Mouse (Mus musculus) T-cell, adult 2 months (primary cell): Measurements from ENCODE around the gene Prkn.

Experiments used
- DNase-seq: peaks from one replicate; pipeline ENCODE4 v3.0.0; 2022; ENCODE audit warnings: low spot score

Prkn gene

DNA sequence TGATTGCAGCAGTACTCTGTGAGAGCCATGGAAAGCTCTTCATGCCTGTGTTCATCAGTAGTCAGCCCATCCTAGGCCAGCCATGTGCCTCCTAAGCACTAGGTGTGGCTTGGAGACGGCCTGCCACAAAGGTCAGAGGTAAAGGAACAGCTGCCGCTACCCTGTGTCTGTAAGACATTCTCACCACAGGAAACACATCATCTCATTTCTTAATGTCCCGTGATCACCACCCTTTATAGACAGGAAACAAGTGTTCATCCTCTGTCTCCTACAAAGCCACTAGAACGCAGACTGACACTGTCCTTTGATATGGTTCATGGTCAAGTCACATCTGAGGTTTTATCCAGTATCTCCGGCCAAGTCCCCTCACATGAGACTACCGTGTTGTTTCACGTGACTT, 698.6 kb downstream of the Prkn start:
- no peak for DNase-seq

DNA sequence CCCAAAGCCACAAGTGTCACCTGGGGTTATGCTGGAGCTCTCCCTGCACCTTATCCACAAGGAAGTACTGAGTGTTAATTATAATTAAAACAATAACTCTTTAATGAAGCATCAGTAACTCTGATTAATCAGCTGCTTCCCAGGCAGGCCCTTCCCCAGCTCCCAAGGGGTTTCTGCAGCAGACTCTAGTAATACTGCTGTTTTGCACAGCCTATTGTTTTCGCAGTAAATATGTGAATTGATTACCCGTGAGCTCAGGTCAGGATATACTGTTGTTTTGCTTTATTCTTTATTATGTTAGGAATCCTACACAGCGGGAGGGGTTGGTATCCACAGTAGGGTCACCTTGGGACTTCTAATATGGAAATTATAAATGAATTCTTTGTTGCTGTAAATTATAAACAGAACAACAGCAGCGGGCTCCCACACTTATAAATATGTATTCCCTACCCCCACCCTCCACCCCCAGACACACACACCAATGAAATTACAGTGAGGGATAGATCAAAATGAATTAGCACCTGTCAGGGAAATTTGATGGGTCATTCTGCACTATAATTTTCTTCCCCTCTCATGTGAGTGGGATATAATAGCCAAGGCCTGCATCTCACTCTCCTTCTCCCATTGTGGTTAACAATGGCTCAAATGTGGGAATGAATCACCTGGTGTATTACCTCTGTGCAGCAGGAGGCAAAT, 701.9 kb downstream of the Prkn start:
- DNase-seq: no peak

DNA sequence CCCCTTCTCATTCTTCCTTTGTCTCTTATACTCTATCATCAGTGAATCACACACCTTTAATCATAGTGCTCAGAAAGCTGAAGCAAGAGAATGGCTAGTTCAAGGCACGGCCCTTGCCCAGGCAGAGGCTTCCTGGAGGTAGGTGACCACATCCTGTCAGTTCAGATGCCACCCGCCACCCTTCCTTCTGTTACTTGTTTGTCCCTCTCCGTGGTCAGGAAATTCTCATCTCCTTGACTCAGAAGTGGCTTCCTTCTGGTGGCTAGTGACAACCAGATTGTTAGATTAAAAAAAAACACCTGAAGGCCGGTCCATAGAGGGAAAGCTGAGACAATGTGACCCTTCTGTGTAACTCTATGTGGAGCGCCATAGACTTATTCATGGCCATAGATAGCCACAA, 710.4 kb downstream of the Prkn start:
- no peak for DNase-seq

DNA sequence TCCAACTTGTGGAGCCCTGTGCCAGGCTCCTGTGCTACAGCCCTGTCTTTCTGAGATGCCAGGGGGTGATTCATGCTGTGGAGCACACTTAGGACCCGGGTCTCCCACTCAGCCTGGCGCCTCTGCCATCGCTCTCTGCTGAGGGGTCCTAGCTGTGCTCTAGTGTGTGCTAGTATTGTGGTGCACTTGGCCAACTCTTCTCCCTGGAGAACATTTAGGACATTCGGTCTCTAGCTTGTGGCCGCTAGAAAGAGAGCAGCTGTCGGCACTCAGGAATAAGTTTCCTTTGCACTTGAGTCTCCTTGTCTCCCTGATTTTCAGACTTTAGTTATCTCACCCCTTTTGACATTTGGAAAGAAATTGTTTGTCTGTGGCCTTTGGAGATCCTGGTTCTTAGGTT, 725.5 kb downstream of the Prkn start:
- no peak for DNase-seq

DNA sequence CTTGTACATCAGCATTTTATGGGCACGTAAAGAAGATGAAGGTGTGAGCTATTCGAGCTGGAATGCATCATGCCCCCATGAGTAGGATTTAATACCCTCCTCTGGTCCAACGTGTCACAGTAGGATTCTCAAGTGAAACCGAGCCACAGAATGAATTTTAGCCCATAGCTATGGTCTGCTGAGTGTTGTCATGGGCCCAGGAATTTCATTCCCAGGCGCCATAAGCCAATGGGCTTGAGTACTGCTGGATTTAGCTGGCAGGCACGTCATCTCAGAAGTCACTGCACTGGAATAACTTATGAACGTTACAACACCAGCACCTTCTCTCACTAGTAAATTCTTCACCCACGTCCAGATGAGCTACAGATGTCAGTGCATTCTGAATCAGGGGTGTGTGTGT, 730.2 kb downstream of the Prkn start:
- no peak for DNase-seq

DNA sequence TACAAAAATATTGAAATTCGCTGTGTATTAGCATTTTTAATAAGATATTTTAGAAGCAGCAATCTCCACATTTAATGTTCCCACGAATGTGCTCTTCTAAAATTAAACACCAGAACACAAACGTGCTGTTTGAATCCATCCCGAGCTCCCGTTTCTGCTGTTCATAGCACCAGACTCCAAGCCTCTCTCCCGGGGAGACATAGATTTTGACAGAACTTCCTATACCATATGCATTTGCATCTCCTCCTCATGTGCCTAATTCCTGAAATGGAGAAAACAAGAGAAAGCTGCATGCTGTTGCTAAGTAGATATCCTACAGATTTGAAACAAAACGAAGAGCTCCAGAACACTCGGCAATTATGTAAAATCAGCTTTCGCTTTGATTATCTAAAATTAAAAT, 733.5 kb downstream of the Prkn start:
- DNase-seq: no peak

DNA sequence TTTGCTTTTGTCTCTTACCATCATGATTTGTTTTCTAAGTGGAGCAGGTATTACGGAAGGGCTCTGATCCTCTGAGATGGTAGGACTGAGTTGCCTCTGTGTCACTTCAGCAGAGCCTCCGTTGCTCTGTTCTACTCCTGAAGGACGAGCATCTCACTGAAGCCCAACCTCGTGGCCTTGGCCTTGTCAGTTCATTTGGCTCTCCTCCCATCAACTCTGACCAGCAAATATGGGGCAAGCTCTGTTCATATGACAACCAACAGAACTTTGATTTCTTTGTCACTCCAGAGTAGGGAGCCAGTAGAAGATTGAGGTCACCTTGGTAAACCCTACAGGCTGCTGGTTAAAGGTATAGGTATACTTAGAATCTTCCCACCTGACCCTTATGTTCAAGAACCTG, 745.3 kb downstream of the Prkn start:
- DNase-seq: no peak

DNA sequence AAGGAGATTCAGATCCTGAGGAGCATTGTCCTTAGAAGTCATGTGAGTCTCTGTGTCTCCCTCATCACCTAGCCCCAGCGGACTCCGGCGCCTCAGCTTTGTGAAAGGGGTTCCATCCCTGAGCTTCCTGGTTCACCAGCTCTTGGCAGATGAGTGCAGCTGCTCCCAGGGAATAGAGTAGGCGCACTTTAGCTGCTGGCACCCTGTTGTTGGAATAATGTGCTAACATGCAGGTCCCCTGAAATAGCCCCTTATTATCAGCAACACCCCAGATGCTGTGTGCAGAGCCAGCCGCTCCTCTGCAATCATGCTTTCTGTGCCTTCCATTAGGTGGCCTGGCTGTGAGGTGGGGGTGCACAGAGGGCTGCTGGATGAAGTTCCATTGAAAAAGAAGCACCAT, 767.7 kb downstream of the Prkn start:
- no peak for DNase-seq

DNA sequence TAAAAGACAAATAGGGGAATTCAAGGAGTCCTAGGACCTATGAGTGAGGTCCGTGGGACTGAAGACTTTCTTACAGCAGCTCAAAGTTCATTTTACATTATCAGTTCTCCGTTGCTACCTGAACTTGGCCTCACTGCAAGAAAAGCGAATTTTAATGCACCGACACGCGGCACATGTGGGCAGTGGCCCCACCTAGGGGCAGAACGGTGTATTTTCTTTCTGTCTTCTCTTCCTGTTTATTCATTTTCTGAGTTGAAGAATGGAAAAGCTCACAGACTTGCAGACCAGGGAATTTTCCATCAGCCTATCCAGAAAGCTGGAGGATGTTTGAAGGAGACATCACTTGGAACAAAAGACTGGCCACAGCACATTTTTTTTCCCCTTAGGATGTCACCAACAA, 771.3 kb downstream of the Prkn start:
- no peak for DNase-seq

DNA sequence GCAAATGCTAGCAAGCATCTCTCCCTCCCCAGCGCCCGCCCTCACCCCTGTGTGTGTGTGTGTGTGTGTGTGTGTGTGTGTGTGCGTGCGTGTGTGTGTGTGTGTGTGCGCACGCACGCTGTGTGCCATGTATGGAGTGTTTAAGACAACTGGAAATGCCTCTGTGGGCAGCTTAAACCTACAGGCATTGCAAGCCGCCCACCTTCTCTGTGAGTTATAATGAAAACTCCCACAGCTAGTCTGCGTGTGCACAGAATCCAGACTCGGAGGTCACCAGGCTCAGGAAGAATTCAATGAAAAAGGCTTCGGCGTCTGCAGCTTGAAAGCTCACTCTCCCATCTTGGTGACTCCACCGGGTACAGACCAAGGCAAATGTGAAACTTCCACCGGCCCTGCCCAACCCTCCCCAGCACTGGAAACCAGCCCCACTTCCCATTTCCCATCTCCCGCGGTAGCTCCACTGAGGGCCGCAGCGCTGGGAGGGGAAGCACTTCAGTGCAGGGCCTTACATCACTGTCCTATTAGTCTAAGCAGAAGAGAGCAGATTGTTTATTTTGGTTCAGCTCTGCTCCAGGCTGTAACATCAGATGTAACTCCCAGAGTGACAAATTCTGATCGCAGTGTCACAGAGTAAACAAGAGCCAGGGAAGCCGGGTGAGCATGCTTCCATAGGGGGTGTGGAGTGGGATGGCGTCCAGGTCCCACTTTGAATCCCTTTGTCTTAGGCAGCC, 772.8 kb downstream of the Prkn start:
- DNase-seq: no peak

DNA sequence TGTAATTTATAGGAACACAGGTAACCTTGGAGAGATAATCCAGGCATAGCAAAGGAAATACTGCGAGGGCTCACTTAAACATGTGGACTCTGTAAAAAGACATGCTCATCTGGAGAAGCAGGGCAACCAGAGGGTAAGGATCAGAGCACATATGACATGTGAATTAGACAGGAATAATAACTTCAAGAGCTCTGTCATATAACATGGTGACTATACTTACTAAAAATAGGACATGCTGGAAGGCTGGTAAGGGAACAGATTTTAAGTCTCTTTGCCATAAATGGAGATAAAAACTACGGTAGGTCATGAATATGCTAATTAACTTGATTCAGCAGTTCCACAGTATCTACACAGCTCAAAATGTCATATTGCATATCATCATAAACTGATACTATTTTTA, 777.4 kb downstream of the Prkn start:
- no peak for DNase-seq

DNA sequence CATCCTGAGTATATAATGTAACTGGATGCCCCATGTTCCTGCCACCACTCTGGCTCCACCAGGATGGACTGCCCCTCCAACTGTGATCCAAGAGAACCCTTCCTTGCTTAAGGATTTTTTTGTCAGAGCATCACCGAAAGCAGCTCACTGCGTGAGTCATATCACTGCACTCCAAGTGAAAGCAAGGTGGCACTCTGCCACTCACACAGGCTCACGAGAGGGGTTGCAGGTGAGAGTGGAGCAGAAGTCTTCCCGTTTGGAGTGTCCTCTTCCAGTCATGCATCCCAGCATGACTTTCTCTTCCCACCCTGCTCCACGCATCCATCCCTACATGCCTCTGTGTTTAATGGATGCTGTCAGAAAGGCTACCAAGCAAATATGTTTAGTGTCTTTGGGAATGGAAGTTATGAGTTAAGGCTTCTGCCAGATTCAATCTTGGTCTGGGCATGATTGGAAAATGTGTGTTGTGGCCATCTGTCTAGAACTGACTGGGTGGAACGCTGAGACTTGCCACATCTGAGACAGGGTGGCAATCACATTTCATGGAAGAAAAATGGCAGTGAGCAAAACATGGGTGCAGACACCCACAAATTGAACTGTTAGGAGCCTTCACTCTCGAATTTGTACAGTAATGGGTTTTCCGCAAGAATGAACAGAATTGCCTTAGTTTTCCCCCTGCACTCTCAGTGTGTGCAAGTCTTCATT, 778.9 kb downstream of the Prkn start:
- no peak for DNase-seq

DNA sequence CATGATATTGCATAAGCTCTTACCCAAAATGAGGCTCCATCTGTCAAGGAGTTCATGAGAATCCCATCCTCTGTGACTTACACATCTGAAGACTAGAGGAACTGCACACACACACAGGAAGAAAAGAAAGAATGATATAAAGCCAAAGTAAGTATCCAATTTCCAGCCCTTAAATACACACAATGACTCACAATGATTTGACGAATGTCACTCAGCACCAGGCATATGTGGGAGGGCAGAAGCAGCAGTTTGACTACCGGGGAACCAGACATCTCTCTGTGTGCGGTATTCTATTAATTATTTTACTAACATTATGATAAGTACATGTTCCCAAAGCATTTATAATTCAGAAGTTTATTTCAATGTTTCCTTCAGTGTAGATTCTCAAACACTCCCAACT, 780.6 kb downstream of the Prkn start:
- DNase-seq: no peak

DNA sequence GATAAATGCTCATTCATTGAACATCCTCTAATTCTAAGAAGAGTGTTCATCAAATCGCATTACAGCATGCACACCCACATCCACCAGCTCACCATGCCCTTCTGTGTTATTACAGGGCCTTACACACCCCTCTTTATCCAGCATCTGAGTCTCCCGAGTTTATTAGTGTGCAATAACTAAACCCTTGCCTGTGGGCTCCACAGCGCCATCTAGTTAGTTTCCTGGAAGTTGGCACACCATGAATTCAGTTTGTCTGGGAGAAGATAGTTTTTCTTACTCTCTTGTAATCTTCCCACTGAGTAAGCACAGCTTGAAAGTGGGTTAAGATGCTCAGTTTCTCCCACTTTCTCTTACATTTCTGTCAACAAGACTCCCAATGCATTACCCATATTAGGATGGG, 781.3 kb downstream of the Prkn start:
- DNase-seq: no peak

DNA sequence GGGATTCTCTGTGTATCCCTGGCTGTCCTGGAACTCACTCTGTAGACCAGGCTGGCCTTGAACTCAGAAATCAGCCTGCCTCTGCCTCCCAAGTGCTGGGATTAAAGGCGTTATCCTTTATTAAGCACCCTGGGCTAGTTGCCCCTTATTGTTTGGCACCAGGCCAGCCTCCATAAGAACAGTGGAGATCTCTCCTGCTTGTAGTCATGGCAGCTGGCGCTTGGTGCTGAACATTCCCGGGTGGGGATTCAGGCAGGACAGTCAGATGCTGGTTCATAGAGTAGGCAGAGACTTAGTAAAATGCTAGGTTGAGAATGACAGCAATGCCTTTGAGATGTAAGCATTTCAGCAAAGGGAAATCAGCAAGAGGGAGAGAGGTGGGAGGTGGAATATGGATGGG, 786.1 kb downstream of the Prkn start:
- DNase-seq: no peak

DNA sequence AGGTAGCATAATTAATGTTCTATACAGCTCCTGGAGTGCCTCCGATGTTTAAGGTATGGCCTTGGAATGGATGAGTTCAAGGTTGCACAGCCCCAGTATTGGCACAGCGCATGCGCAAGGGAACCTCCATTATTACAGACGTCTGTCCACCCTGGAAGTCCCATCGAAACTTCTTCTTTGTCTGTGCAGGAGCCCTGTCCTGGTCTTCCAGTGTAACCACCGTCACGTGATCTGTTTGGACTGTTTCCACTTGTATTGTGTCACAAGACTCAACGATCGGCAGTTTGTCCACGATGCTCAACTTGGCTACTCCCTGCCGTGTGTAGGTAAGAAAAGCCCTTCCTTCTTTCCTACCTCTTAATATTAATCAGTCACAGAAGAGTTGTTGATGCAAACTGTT, 794.9 kb downstream of the Prkn start:
- no peak for DNase-seq

DNA sequence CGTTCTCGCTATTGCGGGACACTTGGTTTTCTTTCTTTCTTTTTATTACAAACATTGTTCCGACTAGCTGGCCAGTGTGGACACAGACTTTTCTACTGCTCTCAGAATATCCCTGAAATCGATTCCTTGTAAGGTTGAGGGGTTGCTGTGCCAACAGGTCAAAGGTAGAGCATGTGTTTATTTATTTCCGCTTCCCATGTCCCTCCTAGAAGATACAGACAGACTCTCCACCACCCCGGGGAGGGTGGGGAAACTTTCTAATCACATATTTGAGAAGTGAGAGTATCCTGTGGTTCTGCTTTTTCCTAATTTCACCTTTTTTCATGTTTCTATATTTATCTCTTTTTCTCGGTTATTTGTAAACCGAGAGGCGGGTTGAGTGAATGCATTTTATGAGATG, 797.5 kb downstream of the Prkn start:
- no peak for DNase-seq

DNA sequence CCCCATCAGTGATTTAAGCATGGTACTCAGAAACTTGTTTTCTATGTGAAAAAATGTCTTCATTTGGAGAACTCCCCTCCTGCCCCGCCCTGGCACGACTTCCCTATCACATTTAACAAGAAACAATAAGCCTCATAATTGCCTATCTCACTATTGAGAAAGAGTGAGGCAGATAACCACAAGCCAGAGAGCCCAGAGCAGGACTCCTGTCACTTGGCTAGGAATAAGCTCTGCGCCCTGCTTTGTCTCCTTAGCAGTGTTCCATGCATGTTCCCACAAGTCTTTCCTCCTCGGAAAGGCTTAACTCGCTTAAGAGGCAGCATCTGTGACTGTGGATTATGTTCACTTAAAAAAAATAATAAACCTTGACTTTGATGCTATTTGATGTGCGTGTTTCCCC, 798.3 kb downstream of the Prkn start:
- no peak for DNase-seq

DNA sequence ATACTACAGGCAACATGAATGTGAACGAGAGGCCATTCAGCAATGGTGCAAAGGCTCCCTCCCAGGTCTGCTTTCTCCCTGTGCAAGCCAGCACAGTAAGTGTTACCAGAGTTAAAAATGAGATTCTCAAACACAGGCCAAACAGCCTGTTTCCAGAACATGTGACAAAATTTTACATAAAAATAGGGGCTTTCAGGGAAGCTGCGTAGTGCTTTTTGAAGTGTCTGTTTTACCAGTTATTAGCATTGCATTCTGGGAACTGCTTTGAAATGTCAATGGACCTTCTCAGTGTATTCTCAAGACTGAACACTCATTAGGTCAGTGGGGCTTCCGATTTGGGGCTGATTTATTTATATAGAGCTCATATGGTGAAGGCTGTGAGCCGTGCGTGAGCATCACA, 799.6 kb downstream of the Prkn start:
- DNase-seq: no peak

DNA sequence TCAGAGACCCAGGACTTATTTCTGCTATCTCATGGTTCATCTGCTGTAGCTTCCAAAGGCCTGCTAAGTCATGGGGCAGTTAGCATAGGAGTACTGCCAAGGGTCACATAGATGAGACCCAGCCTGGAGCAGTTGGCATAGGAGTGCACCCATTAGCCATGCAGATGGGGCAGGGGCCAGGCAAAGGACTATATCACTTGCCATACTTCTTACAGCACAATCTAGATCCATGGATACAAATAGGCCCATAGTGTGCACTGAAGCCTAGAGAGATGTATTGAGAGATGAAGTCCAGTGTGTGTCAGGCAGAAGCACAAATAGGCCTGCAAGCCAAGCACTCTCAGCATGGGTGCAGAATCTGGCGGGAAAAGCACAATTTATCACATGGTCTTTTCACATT, 802.1 kb downstream of the Prkn start:
- DNase-seq: no peak

DNA sequence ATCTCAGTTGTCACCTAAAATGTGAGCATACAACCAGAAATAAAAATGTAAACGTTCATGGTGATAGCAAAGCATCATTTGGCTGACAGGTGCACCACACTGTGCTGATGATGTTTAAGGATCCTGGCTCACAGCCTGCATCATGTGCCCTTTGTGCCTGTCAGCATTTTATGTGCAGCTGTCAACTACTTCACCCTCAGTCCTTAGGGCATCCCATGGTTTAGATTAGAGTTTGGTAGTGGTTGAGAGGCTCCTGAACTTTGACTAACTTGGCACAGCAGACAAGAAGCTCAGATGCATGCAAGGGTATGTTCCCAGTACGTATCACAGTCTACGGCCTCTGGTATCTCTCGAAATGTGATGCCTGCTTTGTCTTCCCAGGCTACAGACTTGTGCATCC, 803.8 kb downstream of the Prkn start:
- no peak for DNase-seq

DNA sequence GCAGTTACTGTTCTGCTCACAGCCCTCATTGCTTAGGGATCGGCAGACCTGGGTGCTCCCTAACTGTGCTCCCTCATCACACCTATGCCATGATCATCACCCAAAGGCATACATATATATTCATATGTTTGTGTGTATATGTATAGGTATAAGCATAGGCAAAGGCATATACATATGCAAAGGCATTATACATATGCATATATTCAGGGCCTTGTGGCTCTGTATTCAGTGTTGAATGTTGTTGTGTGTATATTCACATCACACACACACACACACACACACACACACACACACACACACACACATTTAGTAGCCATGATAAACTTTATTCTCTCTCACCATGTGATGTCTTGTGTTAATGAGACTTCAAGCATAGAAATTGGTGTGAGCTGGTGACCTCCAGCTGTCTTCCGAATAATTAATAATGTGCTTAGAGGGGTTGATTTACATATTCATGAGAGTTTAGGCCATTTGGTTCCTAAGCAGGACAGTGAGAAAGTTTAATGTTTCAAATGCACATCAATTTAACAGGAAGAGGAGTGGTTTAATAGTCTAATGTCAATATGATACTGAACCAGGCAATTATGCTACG, 804.8 kb downstream of the Prkn start:
- DNase-seq: no peak

DNA sequence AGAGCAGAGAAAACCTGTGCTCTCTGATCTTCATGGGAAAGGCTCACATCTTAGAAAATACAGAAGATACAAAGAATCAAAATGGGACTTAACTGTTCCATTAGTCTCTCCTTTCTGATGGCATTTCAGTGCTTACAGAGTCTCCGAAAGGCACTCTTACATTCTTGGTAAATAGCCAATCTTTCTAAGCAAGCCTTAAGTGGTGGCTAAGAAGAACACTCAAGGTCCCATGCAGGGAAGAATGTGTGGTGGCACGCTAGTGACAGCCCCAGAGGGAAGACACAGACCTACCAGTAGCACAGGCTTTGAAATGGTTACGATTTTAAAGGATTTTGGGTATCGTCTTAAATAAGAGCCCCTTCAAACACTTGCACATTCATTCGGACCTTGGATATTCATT, 816.2 kb downstream of the Prkn start:
- DNase-seq: no peak
